Mouse (Mus musculus): ENCODE data around the gene Il10rb.

Il10rb gene

DNA sequence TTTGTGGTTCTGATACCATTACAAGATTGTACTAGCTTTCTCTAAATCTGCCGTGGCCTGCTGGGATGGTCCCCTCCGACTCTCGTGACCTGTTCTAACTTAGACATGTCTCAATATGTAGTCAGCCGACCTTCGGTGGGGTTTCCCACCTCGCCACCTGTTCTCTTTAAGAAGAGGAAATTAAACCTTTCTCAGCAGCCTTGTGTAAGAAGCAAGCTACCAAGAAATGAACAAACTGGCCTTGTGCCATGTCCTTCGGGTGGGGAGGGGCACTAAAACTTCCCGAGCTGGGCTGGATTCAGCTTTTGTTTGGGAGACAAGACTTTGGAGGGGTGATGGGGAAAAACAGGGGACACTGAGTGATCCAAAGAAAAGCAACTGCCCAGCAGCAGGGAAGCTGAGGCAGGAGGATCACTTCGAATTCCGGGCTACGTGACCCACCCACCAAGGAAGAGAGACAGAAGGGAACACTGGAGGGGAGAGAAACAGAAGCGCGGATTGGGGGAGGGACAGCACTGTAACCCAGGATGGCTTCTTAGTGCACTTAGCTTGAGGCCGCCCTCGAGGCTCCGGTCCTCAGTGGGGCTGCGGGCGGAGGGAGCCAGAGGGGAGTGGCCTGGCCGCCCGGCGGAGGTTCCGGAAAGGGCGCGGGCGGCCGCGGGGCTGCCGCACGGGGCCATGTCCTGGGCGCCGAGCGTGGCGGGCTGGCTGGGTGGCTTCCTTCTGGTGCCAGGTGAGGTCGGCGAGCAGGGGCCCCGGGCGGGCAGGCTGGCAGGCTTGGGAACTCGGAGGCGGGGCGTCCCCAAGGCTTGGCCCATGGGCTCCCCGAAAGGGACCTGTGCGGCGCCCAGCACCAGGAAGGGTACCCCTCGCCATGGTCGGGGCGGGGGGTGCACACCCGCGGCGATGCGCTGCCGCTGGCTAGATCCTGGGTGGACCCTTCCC, at the start of gene Il10rb:
Gene Il10rb (plus strand): TSS at position 525 of the 945 bp plus-strand sequence.
- peak; percentile 53 to 68 for DNase-seq (ENCODE audit: low spot score in 2 of 2)

DNA sequence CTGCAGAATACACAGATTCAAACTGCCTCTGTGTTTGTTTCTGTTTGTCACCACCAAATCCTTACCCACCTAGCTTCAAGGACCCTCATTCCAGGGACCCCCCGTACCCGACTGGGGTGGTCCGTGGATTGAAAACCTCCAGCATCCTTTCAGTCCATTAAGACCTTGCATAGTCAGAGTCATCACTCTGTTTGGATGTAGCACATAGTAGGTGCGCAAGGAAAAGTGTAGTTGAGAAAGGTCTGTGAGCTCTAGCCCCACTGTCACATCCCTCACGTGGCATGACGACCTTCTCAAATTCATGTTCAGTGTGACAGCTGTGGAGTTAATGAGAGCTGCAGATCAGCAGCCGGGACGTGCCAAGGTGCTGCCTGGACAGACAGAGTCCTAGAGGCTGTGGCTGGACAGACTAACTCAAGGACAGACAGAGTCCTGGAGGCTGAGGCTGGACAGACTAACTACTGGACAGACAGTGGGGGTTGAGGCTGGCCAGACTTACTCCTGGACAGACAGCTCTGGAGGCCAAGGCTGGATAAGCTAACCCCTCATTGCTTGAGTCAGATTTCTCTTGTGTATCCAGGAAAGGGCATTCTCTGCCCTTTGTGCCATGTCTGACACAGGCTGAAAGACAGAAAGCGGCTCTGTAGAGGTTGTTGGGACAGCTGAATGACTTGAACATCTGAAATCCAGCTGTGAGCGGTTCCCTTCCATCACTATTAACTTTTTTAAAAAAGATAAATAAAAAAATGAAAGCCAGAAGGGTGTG, 49.0 kb upstream of the Il10rb start:
- DNase-seq (ENCODE audit: low spot score in 2 of 2) = no peak

GRCm38 (mm10) chr16:91357526-91357900, 48.5 kb upstream of the Il10rb start:
- DNase-seq (ENCODE audit: low spot score in 2 of 2) = no peak

DNA sequence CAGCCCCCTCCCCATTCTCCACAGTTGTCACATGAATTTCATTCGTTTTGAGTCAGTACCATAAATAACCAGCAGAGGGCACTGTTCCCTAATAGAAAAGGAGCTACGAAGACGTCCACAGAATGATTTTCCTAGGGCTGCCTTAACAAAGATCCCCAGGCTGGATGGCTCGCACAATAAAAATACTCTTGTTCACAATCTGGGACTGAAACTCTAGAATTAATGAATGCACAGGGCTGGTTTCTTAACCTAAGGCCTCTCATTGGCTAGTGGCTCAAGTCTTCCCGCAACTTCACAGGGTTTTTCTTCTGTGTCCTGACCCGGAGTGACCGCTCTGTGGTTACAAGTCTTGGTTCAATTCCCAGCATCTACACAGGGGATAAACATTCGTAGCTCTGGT, 47.4 kb upstream of the Il10rb start:
- DNase-seq (ENCODE audit: low spot score in 2 of 2) = peak; percentile 52 to 59

DNA sequence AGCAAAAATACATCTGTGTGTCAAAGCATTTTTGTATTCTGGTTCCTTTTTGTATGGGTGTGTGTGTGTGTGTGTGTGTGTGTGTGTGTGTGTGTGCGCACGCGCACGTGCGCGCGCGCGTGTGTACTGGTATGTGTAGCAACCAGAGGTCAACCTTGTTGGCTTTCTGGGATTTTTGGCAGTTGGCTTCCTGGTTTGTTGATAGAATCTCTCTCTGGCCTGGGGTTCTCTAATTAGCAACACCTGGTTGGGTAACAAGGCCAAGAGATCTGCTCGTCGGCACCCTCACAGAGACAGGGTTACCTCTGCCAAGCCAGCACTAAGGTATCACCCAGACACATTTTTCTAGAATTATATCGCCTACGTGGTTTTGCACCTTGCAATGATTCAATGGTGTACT, 46.4 kb upstream of the Il10rb start:
- DNase-seq (ENCODE audit: low spot score in 2 of 2) = no peak

- DNase-seq (ENCODE audit: low spot score in 2 of 2) = no peak
These were observed 45.8 kb upstream of the Il10rb start for GRCm38 (mm10) chr16:91360162-91360561.

DNA sequence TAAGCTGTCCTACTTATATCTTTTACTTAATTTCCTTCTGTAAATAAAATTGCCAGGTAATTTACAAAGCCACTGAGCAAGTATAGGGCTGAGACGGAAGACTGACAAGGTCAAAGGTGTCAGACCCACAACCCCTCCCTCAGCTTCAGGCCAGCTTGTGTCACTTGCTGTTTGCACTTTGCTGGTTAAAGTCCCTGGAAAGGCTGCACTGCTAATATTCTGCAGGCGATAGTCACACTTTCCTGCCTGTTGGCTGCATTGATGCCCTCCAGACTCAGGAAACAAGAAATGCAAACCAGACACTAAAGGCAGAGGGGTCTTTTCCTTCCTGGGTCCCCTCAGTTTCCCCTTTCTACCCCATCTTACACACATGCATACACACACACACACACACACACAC, 44.0 kb upstream of the Il10rb start:
- DNase-seq (ENCODE audit: low spot score in 2 of 2) = no peak

GRCm38 (mm10) chr16:91362616-91363272, 43.2 kb upstream of the Il10rb start:
- no peak for DNase-seq (ENCODE audit: low spot score in 2 of 2)

DNA sequence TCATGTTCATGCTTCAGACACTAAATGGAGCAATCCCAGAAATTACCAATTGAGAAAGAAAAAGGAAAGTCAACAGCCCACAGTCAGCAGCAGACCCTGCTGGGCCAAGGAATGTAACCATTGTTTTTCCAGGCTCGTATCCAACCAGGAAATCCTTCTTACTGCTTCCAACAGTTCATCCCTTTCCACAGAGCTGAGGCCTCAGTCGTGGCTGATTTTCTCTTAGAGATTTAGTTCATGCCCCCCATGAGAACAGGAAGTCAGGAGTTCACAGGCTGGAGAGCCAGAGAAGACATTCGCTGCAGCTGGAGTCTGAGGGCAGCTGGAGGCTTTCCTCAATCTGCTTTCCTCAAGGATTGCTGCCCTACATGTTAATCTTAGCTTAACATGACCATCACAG, 42.5 kb upstream of the Il10rb start:
- DNase-seq (ENCODE audit: low spot score in 2 of 2) = no peak

GRCm38 (mm10) chr16:91366567-91366966, 39.4 kb upstream of the Il10rb start:
- no peak for DNase-seq (ENCODE audit: low spot score in 2 of 2)

DNA sequence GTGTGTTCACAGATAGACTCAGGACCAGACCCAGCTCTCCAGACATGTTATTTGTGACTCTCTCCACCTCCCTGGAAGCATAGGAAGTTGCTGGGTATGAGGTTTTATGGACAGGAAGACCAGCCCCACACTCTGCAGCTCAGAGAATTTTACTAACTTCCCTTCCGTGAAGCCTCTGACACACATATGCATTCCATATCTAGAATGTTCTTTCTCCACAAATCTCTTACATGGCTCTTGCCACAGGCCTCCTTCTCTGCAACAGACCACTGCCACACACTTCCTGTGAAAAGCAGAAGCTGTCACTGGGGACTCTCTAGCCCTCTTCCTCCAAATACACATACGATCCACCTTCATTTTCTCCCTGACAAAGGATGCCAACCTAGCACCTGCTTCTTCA, 38.9 kb upstream of the Il10rb start:
- no peak for DNase-seq (ENCODE audit: low spot score in 2 of 2)

- peak; percentile 88 to 90 for DNase-seq (ENCODE audit: low spot score in 2 of 2)
These were observed 33.1 kb upstream of the Il10rb start, which contains the start of gene Ifnar2 for GRCm38 (mm10) chr16:91372577-91373472. TSS of gene Ifnar2 (plus strand) at chr16:91372783.

GRCm38 (mm10) chr16:91373473-91374252, 32.3 kb upstream of the Il10rb start:
- no peak for DNase-seq (ENCODE audit: low spot score in 2 of 2)

- DNase-seq (ENCODE audit: low spot score in 2 of 2) = no peak
These were observed 31.7 kb upstream of the Il10rb start for GRCm38 (mm10) chr16:91374253-91374634.

DNA sequence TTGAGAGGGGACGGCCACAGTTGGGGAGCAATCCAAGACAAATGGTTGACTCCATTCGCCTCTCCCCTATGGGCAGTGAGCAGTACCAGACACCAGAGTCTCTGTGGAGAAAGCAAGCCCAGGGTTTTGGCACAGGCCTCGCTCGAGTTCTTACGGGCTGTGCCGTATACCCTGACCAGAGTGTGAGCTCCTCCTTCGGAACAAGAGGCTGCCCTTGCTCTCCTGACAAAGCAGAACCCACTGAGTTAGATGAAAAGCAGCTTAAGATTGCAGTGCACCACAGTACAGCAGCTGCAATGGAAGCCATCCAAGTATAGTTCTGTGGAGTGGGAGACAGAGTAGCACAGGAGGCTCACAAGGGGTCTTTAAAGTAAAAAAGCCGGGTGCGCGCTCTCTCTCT, 29.3 kb upstream of the Il10rb start:
- peak; percentile 58 to 61 for DNase-seq (ENCODE audit: low spot score in 2 of 2)

- DNase-seq (ENCODE audit: low spot score in 2 of 2) = no peak
These were observed 27.5 kb upstream of the Il10rb start for GRCm38 (mm10) chr16:91378431-91378986.

- DNase-seq (ENCODE audit: low spot score in 2 of 2) = peak in 1 of 2 experiments; percentile 44
These were observed 27.0 kb upstream of the Il10rb start for GRCm38 (mm10) chr16:91378991-91379390.

DNA sequence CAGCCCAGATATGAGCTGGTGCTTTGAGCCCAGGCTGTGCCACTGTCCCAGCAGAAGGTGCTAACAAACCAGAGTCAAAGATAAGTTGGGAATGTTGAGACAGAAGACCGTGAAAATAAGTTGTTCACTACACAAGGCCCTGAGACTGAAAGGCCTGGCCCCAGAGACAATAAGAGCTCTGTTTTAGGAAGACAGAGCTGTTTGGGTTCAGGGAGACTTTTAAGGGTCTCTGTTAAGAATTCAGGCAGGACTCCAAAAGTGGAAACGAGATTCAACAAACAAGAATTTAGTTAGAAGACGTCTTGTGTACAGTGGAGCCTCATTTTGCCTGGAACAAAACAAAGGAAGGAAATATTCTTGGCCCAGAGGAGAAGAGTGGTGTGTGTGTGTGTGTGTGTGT, 26.6 kb upstream of the Il10rb start:
- DNase-seq (ENCODE audit: low spot score in 2 of 2) = no peak

DNA sequence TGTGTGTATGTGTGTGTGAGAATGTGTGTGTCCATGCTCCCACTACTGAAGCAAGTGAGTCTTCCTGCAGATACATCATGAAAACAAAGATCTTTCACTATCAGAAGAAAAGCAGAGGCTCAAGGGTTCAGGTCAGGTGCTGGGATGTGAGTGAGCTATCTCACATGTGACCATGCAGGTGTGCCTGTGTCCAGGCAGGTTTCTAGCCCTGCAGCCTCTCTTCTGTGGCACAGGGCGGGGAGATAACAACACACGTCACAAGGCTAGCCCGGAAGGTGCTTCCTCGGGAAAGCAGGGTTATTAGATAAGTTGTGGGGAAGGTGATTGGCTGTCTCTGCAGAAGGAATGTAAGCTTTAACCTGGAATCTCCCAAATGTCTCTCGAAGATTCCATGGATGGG, 25.8 kb upstream of the Il10rb start:
- no peak for DNase-seq (ENCODE audit: low spot score in 2 of 2)

- no peak for DNase-seq (ENCODE audit: low spot score in 2 of 2)
These were observed 24.4 kb upstream of the Il10rb start for GRCm38 (mm10) chr16:91381606-91382005.

All from right cerebral cortex, postnatal 10 days (tissue).